Mouse (Mus musculus): ENCODE data around the gene Clca4b. TPM values are rescaled to one million over a fixed set of nuclear protein-coding genes. Genes with fewer than 3 reads are reported as not detected.
"Not testable (repeated sequence)": the region's sequence is repeated elsewhere in the genome, so short reads cannot be mapped to it uniquely, and the experiment has no call there.

Clca4b gene
- not detected for total RNA-seq (2021)

DNA sequence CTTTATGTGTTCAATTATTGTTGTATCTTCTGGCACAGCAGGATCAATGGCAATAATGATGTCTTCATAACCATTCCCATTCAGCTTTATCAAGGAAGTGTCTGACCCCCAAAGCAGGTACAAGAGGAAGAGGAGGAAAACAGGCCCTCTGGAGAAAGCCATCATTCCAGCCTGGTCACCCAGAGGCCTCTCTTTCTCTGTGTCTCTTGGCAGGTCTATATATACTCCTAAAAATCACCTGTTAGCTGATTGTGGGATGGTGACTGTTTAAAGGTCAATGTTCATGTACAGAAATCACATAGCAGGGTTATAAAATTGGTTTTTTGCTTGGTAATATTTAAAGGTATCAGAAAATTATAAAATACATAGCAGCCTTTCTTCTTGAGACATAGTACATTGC lies at the start of gene Clca4b:
Gene Clca4b (minus strand): TSS at position 195 of the 400 bp plus-strand sequence.
- intact Hi-C loops (cut with DNase I): no loop called here
- no peak for DNase-seq (ENCODE audit: extremely low spot score in 1 of 2, low spot score in 2 of 2)

DNA sequence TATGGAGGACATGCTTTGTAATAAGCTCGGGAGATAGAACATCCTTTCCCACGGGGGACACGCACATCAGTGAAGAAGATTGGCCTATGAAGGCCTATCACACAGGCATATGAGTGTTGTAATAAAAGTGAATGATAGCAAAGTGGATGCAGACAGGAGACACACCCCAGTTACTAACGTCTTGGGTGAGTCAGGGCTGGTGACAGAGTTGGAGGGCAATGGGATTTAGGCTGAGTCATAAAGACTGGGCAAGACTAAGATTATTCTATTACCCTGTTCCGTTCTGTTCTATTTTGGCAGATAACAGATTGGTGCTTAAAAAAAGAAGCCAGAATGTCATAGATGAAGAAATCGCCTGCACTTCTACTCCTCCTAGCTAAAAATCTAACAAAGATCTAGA lies 48.2 kb upstream of the Clca4b start:
- intact Hi-C loops (cut with DNase I): no loop called here
- DNase-seq (ENCODE audit: extremely low spot score in 1 of 2, low spot score in 2 of 2): no peak

DNA sequence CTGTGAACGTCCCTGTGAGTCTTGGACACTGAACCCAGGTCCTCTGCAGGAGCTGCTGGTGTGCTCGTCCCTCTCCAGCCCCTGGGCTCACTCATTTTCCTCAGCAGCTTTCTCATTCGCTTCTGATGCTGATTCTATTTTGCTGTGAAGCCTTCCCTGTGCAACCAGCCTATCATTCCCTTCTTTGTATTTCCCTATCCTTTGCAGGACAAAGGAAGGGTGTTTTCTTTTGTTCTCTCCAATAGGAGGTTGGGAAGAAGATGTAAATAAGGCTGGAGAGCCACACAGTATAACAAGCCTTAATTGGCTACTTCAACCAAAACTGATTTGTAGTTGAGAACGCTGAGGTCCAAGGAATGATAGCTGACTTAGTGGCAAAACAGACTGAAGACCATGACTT lies 45.3 kb upstream of the Clca4b start:
- no peak for DNase-seq (ENCODE audit: extremely low spot score in 1 of 2, low spot score in 2 of 2)

DNA sequence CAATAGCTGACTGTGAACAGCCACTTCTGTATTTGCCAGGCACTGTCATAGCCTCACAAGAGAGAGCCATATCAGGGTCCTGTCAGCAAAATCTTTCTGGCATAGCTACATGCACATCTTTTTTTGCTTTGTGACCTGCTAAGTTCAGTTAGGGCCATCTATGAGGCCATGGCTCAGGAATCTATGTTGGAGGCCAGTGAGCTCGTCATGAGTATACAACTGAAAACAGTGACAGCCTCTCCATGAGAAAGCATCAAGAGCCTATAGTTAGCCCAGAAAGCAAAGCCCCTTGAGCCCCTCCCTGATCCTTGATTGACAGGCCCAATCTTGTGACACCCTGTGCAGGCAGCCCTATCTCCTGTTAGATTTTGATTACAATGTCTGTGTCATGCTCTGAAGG lies 43.8 kb upstream of the Clca4b start:
- intact Hi-C loops (cut with DNase I): no loop called here
- DNase-seq (ENCODE audit: extremely low spot score in 1 of 2, low spot score in 2 of 2): no peak

More for the DNA sequence above, 45.3 kb upstream of the Clca4b start:
- intact Hi-C loops (cut with DNase I): no loop called here

DNA sequence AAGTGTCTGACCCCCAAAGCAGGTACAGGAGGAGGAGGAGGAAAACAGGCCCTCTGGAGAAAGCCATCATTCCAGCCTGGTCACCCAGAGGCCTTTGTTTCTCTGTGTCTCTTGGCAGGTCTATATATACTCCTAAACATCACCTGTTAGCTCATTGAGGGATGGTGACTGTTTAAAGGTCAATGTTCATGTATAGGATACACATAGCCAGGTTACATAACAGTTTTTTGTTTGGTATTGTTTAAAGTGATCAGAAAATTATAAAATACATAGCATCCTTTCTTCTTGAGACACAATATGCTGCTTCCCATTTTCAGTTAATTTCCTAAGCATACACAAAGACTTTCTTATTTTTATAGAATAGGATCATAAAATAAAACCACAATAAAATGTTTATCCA lies 42.6 kb upstream of the Clca4b start, which contains the start of gene Clca4a:
Gene Clca4a (minus strand): TSS at position 101 of the 400 bp plus-strand sequence.
- intact Hi-C loops (cut with DNase I): no loop called here
- DNase-seq (ENCODE audit: extremely low spot score in 1 of 2, low spot score in 2 of 2): no peak

DNA sequence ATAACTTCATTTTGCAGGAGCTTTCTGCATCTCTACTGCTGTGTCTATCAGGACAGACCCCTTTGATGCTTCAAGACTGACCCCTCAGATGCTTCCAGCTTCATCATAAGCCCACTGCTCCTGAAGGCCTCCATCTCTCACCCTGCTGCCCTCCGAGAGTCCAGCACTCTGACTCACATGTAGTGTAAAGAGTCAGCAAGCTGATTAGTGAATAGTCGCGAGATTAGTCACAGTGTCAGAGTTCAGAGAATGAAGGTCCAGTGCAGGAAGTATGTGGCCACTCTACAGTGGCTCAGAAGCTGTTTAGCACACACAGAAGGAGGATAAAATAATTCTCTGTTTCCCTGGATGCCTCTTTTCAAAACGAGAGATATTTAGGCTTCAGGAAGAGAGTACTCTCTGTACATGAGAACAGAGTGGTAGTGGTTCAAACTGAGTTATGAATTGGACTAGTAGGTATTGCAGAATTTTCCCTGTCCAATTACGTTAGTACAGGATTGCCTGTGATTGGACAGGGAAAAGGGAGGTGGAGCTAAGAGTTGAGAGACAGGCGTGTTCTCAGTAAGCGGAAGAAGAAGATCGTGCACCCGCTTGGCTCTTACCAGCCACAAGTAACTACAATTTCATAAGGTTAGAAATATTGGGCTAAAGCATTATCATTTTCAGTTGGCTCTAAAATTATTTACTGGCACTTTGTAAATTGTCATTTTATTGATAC lies 39.4 kb upstream of the Clca4b start:
- no peak for DNase-seq (ENCODE audit: extremely low spot score in 1 of 2, low spot score in 2 of 2)
- intact Hi-C loops (cut with DNase I): no loop called here

DNA sequence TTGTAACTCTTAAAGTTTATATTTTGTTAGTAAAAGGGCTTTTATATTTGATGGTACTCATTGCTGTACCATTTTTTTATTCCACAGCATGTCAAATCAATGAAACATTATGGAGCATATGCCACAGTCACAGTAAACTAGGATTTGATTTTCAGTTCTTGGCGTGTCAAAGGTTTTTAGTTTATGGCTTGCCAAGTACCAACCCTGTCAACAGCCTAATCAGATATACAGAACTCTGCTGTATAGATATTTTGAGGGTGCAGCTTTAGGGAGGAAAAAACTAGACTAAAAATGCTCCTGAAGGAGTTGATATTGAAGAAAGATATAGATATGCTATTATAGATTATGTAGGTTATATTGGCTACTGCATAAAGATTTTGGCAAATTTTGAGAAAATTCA lies 37.4 kb upstream of the Clca4b start:
- intact Hi-C loops (cut with DNase I): no loop called here

DNA sequence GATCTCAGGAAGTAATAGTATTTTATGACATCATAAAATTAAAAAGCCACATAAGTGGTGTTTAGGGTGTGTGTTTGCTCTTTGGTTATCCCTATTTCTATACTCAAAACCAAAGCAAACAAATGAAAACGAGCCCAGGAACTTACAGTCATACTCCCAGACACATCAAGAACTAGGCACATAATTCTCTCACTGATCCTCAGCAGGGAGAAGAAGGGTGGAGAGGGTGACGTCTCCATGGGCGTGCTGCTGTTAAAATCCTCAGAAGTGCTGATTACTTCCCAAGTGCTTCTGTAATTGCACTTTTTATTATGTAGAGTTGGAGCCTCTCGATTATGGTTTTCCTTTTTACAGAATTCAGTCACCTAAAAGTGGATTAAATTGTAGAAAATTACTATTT lies 33.7 kb upstream of the Clca4b start:
- no peak for DNase-seq (ENCODE audit: extremely low spot score in 1 of 2, low spot score in 2 of 2)
- intact Hi-C loops (cut with DNase I): no loop called here

More for the DNA sequence above, 37.4 kb upstream of the Clca4b start:
- no peak for DNase-seq (ENCODE audit: extremely low spot score in 1 of 2, low spot score in 2 of 2)

DNA sequence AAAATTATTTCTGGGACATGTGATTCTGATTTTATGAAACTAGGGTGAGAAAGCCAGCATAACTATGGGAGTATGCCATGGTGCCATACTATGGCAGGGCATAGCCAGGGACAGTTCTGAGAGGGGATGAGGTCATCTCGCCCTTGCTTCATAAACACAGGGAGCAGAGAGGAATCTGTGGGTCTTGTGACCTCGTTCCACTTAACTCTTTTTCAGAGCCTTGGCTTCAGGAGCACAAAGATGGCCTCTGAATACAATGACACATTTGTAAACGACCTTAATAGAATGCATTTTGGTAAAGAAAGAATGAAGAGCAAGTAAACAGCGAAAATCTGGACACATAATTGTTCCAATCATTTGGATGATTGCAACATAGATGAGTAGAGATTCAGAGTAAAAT lies 18.5 kb upstream of the Clca4b start:
- intact Hi-C loops (cut with DNase I): no loop called here

DNA sequence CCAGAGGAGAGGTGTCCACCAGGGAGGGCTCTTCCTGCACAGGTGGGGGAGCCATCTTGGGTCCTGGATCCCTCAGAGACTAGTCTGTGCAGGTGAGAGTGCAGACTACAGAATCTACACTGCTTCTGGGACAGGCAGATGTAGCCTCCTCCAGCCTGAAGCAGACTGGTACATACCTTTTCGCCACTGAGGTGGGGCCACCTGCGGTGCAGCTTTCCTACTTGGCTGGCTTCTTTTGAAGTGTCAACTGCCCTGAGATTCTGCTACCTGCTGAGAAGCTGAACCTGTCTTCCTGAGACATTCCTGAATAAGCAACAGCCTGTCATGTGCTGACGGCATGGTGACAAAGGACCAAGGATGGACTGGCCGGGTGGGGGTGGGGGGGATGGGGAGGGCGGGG lies 15.0 kb upstream of the Clca4b start:
- intact Hi-C loops (cut with DNase I); DNase-seq (ENCODE audit: extremely low spot score in 1 of 2, low spot score in 2 of 2): not testable (repeated sequence)

More for the DNA sequence above, 18.5 kb upstream of the Clca4b start:
- DNase-seq (ENCODE audit: extremely low spot score in 1 of 2, low spot score in 2 of 2): no peak

DNA sequence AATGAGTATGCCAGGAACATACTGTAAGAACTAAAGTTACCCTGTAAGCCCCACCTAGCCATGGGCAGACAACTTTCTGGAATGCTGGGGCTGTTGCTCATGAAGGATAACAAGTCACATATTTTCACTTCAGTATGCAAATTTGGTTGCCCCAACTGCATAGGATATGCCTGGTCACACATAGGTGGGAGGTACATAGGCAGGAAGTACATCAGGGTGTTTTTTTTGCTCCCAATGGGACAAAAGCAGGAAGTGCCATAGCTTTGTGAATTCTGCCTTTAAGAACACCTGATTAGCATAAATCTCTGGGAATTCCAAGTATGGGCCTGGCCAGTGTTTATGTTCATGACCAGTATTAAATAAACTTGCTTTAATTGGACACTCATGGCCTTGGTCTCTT lies 1.3 kb upstream of the Clca4b start:
- intact Hi-C loops (cut with DNase I); DNase-seq (ENCODE audit: extremely low spot score in 1 of 2, low spot score in 2 of 2): not testable (repeated sequence)

DNA sequence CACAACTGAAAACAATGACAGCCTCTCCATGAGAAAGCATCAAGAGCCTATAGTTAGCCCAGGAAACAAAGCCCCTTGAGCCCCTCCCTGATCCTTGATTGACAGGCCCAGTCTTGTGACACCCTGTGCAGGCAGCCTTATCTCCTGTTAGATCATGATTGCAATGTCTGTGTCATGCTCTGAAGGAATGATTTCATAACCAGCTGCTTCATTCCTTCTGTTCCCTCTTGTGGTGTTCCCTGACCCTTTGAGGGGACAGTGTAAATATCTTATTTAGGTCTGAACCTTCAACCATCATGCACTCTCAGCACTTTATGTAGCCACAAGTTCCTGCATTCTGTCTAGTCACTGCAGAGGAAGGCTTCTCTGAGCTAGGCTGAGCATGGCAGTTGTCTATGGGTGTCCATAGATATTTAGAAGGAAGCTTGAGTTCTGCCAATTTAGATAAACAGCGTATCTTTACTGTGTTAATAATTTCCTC lies 722 bp upstream of the Clca4b start:
- DNase-seq (ENCODE audit: extremely low spot score in 1 of 2, low spot score in 2 of 2): no peak
- intact Hi-C loops (cut with DNase I): no loop called here

DNA sequence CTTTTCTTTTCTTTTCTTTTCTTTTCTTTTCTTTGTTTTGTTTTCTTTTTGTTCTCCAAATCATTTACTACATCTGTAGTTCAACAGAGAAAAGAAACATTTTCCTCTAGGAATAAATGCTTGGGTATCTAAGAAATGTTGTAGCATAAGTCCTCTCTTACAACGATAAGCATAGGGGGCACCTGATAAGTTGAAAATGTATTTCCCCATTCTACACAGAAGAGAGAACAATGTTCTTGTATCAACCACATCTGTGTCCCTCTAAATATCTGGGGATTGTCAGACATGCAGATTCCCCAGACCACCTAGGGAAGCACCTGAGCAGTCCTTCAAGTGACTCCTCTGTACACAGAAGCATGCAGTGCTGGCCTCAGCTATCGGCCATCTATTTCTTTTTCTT lies 18.3 kb downstream of the Clca4b start:
- intact Hi-C loops (cut with DNase I): no loop called here
- DNase-seq (ENCODE audit: extremely low spot score in 1 of 2, low spot score in 2 of 2): no peak

DNA sequence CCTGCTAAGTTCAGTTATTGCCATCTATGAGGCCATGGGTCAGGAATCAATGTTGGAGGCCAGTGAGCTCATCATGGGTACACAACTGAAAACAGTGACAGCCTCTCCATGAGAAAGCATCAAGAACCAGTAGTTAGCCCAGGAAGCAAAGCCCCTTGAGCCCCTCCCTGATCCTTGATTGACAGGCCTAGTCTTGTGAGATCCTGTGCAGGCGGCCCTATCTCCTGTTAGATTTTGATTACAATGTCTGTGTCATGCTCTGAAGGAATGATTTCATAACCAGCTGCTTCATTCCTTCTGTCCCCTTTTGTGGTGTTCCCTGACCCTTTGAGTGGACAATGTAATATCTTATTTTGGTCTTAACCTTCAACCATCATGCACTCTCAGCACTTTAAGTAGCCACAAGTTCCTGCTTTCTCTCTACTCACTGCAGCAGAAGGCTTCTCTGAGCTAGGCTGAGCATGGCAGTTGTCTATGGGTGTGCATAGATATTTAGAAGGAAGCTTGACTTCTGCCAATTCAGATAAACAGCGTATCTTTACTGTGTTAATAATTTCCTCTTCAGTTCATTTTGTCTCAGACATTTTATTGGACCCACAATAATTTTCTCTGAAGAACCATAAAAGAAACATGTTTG lies 35.2 kb downstream of the Clca4b start:
- intact Hi-C loops (cut with DNase I): no loop called here

DNA sequence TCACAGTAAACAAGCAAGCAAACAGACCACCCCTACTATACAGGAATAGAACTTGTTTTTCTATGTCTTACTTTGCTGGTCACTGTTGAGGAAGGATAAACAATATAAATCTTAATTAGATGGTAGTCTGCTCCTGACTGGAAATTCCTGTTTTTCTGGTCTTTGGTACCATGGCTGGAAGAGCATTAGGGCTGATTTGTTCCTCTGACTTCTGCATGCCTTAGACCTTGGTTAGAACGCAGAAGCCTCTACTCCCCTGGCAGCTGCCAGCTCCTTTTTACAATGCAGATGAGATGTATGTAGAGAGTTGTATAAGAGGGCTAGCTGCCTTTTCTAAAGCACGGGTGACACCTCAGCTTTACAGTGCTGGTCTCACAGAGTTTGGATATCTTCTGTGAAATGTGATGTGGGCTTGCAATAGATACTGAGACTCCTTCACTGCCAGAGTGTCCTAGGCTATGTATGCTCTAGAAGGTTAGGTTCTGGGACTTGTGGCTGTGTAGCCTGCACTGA lies 42.0 kb downstream of the Clca4b start:
- DNase-seq (ENCODE audit: extremely low spot score in 1 of 2, low spot score in 2 of 2): no peak
- intact Hi-C loops (cut with DNase I): no loop called here

More for the DNA sequence above, 35.2 kb downstream of the Clca4b start:
- no peak for DNase-seq (ENCODE audit: extremely low spot score in 1 of 2, low spot score in 2 of 2)

DNA sequence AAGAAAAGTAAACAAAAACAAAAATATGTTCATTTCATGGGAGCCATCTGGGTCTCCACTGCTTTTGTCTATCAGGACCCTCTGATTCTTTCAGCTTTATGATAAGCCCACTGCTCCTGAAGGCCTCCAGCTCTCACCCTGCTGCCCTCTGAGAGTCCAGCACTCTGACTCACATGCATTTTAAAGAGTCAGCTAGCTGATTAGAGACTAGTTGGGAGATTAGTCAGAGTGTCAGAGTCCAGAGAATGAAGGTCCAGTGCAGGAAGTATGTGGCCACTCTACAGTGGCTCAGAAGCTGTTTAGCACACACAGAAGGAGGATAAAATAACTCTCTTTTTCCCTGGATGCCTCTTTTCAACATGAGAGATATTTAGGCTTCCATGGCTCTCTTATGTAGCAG lies 45.4 kb downstream of the Clca4b start:
- no peak for DNase-seq (ENCODE audit: extremely low spot score in 1 of 2, low spot score in 2 of 2)

DNA sequence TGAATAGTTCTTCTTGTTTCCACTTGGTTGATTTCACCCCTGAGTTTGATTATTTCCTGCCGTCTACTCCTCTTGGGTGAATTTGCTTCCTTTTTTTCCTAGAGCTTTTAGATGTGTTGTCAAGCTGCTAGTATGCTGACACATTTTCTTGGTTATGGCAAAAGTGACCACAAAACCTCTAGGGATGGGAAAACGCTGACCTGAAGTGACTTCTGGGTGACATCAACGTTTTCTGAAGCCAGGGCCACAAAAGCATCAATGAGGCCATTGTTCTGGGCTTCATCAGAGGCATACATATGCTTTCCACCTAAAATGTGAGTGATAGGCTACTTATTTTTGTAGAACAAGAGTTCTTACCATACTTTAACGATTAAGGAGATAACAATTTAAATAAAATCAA lies 60.3 kb downstream of the Clca4b start:
- DNase-seq (ENCODE audit: extremely low spot score in 1 of 2, low spot score in 2 of 2); intact Hi-C loops (cut with DNase I): not testable (repeated sequence)

More for the DNA sequence above, 45.4 kb downstream of the Clca4b start:
- intact Hi-C loops (cut with DNase I): no loop called here
